Mouse (Mus musculus) right cerebral cortex, postnatal 36 days (tissue): Measurements from ENCODE around the gene Mef2c.
A peak's percentile ranks its signal among the peaks of the same experiment; 100 is the strongest.

Source experiments
- DNase-seq, 2 experiments: peaks; one replicate each; pipeline ENCODE4 v3.0.0; 2022; ENCODE audit warnings: low spot score in 2 of 2, mixed read lengths in 1 of 2

The Mef2c gene

DNA sequence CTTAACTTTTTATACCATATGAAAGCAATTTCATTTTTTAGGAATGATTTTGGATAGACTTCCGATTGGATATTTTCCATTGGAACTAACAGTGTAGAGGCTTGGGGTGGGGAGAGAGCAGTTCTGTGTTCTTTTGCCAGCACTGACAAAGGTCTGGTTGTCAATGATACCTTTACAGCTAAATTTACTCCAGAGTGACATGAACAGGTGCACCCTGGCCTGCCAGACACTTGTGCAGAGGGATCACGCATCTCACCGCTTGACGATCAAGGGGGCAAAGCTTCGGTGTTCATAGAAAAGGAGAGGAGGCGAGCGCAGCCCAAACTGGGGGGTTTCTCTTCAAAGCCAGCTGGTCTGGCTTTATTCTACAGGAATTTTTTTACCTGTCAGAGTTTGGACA lies at the start of gene Mef2c:
TSS of gene Mef2c (plus strand) at position 116 of the 400 bp plus-strand sequence.
- DNase-seq: no peak

DNA sequence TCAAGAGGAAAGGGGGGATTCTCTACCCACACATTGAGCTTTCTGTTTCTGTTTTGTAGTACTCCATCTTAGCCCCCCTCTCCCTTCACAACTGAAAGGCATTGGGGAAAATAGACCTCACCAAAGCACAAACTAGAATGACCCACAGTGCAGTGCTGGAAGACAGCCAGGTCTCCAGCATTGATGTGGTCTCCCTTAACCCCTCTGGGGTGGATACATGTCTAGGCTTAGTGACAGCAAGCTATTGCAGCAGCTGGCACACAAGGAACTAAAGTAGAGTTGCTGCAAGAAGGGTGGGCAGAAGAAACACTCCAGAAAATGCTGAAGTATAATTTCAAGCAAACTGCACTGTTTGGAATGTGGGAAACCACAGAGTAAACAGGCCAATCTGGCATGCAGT lies 45.1 kb upstream of the Mef2c start:
- no peak for DNase-seq

DNA sequence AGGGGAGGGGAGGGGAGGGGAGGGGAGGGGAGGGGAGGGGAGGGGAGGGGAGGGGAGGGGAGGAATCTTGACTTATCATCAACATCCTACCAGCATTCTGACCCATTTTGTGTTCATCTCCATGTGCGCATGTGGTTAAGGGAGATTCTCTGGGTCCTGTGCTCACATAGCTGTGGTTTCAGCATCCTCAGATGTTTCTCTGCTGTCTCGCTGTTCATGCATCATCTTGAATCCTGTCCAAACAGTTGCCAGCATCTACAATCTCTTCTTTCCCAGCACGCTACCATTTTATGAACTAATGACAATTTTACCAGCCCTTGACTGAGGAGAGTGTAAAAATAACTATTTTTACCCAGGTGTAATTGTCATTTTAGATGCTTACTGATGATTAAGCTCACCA lies 44.2 kb upstream of the Mef2c start:
- no peak for DNase-seq

DNA sequence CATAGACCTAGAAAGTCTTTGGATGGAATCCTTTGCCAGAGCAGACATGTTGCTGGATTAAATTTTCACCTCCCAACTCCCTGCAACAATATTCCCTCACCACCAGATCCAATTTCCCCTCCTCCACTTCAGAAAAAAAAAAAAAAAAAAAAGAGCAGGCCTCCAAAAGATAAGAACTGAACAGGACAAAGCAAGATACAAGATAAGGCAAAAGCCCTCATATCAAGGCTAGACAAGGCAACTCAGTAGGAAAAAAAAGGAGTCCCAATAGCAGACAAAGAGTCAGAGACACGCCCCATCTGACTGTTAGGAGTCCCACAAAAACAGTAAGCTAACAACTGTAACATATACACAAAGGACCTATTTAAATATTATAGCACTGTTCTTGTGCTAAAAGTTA lies 43.2 kb upstream of the Mef2c start:
- DNase-seq: no peak

DNA sequence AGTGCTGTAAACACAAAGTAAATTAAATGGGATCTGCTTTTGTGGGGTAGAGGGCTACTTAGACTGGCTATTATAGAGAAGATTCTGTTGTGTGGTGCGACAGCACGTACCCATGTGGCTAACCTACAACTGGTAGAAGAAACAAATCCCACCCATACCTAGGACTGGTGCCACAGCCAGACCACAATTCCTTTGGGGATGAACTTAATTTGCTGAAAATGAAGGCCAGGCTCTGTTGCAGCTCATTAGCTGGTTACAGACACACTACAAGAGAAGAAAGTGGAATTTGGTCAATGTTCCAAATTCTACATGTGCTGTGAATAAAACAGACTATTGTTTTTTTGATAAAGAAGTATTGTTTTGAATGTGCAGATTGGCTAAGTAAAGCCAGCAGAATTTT lies 42.3 kb upstream of the Mef2c start:
- no peak for DNase-seq

DNA sequence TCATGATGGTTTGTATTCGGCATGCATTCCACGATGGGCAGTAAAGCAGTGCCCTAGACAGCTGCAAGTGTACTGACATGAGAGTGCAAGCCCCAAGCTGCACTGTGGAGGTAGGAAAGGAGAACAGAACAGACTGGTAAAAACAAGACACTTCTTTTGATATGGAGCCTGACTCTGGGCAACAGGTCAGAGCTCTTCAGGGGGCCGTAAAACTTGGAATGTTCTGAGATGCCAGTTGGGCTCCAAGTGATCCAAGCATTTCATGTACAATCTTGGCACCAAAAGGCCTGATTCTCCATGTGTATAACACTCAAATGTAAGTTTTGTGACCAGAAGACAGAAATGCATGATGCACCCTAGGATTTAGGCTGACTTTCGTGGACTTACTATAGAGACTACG lies 37.1 kb upstream of the Mef2c start:
- no peak for DNase-seq

DNA sequence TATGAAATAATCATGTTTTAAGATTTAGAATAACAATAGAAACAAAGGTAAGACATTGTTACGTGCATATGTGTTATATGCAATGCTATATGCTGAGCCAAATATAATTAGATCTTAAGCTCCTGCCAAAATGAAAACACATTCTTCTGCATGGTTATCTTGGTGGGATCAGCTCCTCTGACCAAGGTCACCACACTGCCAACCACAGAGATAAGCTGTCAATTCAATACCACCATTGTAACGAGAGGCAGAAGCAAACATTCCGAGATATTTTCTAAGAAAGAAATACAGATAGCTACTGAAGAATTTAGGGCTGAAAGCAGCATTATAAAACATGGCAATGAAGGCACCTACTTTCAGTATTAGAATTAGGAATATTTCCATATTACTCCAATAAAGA lies 35.0 kb upstream of the Mef2c start:
- no peak for DNase-seq

DNA sequence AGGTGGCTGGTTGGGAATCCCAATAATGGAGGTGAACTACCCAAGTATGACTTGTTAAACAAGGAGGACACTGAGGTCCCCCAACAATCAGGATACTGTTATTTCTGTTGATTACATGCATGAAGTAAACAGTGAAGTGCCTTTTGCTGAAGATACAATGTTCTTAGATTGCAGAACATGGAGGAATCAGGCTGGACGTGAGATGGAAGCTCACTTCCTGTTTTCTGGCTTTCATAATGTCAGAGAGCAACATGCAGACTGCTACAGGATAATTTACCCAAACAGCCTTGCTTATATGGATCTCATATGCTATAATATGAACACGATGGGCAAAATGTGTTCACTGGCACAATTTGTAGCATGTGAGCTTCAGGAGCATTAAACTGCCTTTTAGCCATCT lies 30.1 kb upstream of the Mef2c start:
- DNase-seq: no peak

DNA sequence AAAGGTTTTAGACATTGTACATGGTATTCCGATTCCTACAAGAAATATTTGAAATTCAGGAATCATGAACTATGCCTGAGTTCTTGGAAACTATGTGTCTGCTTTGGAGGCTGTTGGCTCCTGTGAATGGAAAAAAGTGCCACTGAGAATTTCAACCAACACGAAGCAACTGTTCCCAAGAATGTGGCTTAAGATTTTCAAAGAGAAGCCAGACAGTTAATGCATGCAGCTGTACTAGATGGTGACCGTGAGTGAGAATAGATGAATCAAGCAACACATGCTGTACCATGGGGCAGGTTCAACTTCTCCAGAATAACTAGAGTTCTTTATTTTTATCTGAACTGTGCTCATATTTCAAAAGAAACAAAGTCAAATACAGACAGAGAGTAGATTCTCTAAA lies 23.4 kb upstream of the Mef2c start:
- peak in 1 of 2 experiments; percentile 6 for DNase-seq

DNA sequence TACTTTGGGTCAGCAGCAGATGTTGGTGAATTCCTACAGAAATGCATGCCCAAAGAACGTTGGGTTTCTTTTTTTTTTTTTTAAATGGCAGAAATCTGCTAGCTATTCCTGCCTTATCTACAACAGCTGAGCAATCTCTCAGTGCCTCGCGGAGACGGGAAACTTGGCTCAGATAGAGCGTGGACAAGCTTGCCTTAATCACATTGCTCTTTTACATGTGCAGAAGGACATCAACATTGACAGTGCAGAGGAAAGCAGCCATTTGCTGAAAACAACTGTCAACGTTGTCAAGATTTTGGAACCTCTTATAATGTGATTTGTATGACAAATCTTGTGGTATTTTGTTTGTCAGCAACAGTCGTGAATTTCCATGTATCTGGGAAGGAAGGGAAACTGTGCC lies 22.5 kb upstream of the Mef2c start:
- peak in 1 of 2 experiments; percentile 11 for DNase-seq

DNA sequence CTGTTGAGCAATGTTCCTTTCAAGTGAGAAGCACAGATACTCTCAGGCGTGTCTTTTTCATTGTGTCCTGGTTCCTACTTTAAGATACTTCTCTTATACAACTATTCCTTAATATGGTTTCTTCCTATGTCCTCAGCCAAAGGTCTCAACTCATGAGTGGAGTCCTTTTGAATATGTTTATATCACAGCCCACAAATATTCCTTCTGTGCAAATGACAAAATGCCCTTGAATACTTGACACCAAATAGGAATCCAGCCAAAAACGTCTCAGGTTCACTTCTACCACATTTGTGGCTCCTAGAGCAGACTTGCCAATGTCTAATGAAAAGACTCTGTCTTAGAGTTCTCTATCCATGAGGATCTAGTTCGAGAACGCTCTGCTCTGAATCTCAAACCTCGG lies 21.7 kb upstream of the Mef2c start:
- no peak for DNase-seq

DNA sequence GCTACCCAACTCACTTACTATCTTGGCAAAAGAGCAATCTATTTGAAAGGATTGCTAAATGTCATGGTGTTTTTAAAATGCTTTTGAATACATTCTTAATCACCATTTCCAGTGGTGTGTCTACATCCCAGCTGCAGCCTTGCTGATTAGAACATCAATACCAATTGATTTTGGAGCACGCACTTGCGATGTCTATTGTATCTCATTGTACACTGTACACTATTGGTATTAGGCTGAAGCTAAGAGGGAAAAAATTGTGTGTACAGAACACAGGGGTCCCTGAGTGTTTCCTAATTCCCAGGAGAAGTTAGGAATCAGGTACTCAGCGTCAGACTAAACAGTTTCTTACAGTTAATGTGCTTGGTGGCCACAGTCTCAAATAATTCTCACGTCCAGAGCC lies 19.6 kb upstream of the Mef2c start:
- DNase-seq: no peak

DNA sequence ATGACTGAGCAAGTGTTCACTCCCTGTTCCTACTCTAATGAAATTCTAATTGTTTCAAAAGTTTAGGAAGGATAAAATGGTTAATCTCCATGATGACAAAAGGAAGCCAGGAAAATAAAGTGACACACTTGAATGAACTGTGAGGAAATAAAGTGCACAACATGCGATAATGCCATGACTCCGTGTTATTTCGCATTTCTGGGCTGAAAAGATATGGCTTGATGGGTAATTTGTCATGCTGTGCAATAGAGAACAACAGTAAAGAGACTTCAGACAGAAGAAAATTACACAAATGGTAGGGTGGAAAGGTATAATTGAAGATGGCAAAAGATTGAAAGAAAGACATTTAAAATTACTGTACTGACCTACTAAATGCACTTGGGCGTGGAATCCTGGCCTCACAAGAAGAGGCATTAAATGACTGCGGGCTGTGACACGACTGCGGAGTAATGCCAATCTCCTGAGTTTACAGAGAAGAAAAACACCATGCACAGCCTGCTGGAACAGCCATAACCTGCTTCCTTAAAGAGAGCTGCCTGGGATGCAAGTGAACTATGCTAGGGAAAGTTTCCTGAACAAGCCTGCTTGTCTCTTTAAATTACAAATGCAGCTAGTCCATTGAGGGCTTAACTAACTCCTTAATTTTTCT lies 19.0 kb upstream of the Mef2c start:
- no peak for DNase-seq

DNA sequence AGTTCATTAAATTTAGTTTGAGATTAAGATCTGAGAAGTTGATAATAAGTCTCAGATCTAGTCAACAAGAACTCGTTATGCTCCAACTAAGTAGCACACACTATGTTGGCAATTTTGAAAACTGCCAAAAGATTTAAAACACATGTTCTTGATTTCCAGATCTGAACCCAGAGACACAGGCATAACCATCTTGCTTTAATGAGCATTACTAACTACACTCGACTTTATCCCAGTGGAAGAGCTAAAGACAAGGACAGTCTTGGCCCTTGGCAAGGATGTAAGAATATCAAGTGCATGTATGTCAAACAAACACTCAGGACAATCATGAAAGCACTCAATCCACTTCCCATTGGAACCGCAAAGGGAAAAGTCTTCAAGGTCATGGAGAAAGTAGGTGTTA lies 11.8 kb upstream of the Mef2c start:
- DNase-seq: no peak

DNA sequence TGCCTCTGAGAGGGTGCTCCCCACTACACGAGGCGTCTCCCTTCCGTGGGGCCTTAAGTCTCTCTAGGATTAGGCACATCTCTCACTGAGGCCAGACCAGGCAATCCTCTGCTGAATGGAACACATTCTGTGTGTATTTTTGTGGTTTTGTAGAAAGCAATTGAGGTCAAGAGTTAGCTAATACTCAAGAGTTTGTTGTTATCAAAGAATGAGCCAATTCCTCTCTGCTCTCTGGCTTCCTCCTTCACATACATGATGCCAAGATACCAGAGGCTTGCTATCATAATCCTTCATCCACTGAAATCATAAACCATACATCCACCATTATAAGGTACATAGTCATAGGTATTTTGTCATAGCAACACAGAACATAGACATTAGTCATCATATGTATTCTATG lies 6.1 kb upstream of the Mef2c start:
- no peak for DNase-seq

DNA sequence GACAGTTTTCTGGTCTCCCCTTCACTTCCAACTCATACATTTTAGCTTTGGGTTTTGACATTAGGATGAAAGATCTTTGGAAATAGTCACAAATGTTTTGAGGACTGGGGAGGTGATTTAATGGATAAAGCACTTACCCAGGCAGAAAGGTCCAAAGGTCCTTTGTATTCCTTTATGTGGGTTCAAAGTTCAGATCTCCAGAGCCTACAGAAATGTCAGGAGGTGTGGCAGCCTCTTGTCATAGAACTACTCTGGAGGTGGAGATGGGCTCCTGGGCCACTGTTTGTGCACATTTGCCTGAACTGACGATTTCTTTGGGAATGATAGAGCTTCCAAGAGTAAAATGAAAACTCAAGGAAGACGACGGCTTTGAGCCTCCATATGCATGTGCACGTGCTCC lies 4.3 kb upstream of the Mef2c start:
- DNase-seq: no peak

DNA sequence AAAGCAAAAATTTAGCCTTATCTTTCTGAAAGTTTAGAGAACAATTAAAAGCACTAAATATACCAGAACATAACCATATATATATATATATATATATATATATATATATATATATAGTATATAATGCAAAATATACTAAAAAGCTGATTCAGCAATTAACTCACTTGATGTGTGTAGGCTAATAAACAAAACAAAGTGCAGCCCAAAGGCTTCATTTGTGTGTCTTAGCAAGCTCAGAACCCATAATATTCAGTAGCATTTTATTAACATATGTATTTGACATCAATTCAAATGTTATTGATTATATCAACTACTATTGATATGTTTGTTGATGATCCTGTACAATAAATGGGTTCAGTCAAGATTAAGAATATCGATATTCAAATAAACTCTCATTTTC lies 3.9 kb downstream of the Mef2c start:
- DNase-seq: no peak

DNA sequence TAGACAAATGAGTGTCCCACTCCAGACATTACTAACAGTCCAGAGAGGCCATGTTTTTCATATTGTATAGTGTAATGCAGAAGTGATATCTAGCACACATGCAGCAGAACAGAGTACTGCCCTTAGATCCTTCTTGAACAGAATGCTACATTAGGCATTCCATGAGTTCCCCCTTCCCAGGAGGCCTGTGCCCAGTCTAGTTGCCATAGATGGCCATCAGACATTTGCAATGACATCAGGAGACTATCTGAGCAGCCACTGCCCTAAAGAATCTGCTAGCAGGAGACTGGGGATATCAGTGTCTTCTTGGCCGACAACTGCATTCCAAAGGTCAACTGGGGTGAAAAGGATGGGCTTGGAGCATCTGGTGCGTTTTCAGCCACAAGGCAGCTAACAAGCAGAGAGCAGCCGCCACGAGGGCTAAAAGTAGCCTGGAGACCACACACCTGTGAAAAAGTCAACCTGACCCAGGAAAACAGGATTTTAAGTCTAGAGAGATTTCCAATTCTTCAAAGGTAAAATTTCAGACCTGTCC lies 11.2 kb downstream of the Mef2c start:
- DNase-seq: no peak

DNA sequence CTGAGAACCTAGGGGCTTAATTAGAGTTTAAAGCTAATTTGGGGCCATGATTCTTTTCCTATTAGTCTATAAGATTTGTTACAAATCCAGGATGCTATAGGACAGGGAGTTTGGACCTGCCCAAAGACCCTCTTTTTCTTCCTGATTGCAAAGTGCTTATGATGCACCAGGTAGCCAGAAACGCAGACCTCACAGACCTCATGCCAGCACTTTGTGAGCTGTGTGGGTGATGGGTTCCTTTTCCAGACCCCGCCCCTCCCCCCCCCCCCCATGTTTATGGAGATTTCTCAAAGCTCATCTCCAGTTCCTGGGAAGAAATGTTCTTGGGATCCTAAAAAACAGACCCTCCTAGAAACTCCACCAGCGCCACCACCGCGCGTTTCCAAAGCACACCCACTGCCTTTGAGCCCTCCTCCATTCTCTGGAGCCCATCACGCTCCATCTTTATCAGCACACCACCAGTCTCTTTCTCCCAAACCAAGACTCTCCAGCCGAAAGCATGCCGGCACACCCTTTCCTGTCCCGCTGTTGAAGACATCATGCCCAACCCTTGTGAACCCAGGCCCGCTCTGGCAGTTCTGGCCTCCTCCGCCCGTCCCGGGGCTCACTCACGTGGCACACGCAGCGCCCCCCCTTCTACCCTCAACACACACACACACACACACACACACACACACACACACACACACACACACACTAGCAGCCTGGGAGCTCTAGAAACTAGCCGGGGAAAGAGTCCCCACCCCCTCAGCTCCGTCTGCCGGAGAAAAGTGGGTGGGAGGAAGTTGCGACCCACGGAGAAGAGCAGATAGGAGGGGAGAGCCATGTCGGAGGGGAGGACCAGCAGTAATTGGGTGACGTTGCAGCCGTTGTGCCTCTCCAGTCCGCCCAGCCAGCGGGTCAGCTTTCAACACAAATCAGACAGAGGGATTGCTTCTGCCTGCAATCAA lies 14.1 kb downstream of the Mef2c start:
- DNase-seq: peak; percentile 73 to 81

DNA sequence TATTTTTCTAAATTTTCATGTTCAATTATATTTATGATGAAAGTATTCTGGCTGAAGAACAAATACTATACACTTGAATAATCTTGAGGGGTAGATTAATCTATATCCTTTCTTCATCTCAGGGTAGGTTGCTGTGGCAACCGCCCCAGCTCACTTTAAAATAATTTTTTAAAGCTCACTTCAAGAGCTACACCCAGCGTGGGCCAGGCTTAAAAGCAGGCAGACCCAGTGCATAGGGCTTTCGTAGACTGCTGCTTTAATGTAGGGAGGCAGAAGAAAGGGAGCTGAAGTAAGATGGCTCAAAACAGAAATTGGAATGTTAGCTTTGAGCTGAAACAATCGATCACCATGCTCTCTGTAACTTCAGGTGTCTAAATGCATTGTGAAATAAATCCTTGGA lies 17.0 kb downstream of the Mef2c start:
- no peak for DNase-seq

DNA sequence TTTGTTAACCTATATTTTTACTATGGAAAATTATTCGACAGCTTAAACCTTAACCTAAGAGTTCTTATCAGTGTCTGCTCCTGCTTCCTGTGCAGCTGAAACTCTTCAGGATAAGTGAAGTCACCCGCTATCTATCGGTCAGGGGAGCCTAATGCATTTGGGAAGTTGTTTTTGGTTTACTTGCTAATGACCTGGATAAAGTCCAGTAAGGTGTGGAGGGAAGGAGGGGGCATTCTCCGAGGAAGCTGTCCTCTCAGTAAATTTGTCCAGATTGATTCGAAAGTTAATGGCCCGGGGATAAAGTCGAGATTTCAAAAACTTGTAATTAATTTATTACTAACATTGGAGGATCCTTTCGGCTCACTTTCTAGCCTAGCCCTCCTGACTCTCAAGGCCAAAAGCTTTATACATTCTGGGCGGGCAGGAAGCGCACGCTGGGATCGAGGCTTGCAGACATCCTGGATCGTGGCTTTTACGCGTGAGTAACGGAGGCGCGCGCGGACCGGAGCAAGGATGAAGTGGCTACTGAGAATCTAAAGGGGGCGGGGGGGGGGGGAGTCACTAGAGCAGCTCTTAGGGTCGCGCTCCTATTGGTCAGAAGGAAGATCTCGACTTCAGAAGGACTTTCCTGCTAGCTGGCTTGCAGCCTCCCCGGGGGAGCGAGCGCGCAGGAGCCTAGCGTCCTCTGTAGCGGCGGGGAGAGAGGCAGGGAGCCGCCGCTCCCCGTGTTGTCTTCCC lies 19.6 kb downstream of the Mef2c start:
- peak; percentile 40 to 47 for DNase-seq

DNA sequence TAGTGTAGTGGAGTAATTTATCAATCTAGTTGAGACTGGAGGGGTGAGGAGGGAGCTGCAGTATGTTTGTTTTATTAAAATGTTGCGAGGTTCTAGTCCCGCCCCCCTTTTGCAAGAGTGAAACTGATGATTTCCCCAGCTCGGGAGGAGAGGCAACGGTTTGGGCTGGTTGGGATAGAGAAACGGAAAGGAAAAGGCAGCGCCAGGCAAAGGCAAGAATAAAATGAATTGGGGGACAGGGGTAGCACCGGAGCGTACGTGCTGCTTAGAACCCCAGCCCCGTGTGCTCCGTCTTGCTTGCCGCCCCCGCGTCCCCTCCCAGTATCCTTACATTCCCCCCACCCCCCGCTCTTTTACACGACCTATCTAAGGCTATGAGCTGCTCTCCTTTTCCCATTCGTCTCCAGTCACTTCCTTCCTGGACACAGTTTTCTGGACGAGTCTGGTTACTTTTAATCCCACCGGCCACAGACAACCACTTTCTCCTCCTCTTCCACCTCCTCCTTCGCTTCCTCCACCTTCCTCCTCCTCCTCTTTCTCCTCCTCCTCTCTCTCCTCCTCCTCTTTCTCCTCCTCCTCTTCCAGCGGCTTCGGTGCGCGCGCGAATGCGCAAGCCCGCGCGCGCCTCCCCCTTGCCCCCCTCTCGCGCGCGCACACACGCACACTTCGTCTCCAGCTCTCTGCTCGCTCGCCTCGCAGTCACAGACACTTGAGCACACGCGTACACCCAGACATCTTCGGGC lies 20.5 kb downstream of the Mef2c start:
- DNase-seq: peak; percentile 70 to 71
